Mouse (Mus musculus): ENCODE measurements around the gene 1700067P10Rik.

DNA sequence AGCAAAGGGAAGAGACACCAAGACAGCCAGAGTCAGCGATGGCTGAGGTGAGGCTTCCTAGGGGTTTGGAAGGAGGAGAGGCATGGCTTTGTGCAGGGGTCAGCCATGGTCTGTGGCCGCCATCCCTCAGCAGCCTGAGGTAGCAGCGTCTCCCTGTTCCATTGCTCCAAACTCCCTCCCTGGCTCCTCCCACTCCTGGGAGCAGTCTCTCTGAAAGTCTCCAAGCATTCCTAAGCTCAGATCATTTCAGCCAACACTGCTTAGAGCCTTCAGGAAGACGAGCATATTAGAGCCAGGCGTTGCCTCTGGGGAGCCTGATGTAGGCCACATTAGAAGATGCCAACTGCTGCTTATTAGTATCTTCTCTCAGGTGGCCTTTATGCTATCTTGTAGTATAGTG lies 21.4 kb upstream of the 1700067P10Rik start:
- TF ChIP-seq CTCF (IDR thresholded peaks at IDR 0.05; ENCODE audit: borderline replicate concordance, insufficient read depth, low read depth, low read length) (no peak), POLR2A (IDR thresholded peaks at IDR 0.05; ENCODE audit: borderline replicate concordance, insufficient read depth, low read length) (no peak)

Measured in cerebellum, adult 2 months (tissue).